Mouse (Mus musculus) lung, postnatal 10 days (tissue): ENCODE results near the gene Man2a2.

Experiments
- DNase-seq: peaks from one replicate; pipeline ENCODE4 v3.0.0; 2021

Gene Man2a2

GRCm38 (mm10) chr7:80371041-80371751, at the start of gene Man2a2:
Gene Man2a2, minus strand, starts transcription at chr7:80371375.
- DNase-seq: peak; percentile 87

- DNase-seq: no peak
Observed at GRCm38 (mm10) chr7:80420586-80420985, 49.4 kb upstream of the Man2a2 start.

GRCm38 (mm10) chr7:80419278-80419677, 48.1 kb upstream of the Man2a2 start:
- no peak for DNase-seq

- DNase-seq: no peak
Observed at GRCm38 (mm10) chr7:80418036-80418435, 46.9 kb upstream of the Man2a2 start.

- DNase-seq: no peak
Observed at GRCm38 (mm10) chr7:80417601-80418000, 46.4 kb upstream of the Man2a2 start.

- no peak for DNase-seq
Observed at GRCm38 (mm10) chr7:80416969-80417368, 45.8 kb upstream of the Man2a2 start.

- DNase-seq: no peak
Observed at GRCm38 (mm10) chr7:80414303-80414855, 43.2 kb upstream of the Man2a2 start.

GRCm38 (mm10) chr7:80413512-80414302, 42.5 kb upstream of the Man2a2 start:
- DNase-seq: no peak

- no peak for DNase-seq
Observed at GRCm38 (mm10) chr7:80412781-80413180, 41.6 kb upstream of the Man2a2 start.

- DNase-seq: no peak
Observed at GRCm38 (mm10) chr7:80412279-80412678, 41.1 kb upstream of the Man2a2 start.

- DNase-seq: no peak
Observed at GRCm38 (mm10) chr7:80410380-80410779, 39.2 kb upstream of the Man2a2 start.

- no peak for DNase-seq
Observed at GRCm38 (mm10) chr7:80407712-80408111, 36.5 kb upstream of the Man2a2 start.

- no peak for DNase-seq
Observed at GRCm38 (mm10) chr7:80406186-80406585, 35.0 kb upstream of the Man2a2 start.

- DNase-seq: no peak
Observed at GRCm38 (mm10) chr7:80405188-80405695, 34.1 kb upstream of the Man2a2 start, which contains the start of gene Furin. Gene Furin, minus strand, starts transcription at chr7:80405436.

- peak; percentile 43 for DNase-seq
Observed at GRCm38 (mm10) chr7:80404101-80404894, 33.1 kb upstream of the Man2a2 start.

- DNase-seq: peak; percentile 93
Observed at GRCm38 (mm10) chr7:80403551-80403950, 32.4 kb upstream of the Man2a2 start.

GRCm38 (mm10) chr7:80402651-80403321, 31.6 kb upstream of the Man2a2 start:
- DNase-seq: peak; percentile 77

- DNase-seq: peak; percentile 65
Observed at GRCm38 (mm10) chr7:80401860-80402641, 30.9 kb upstream of the Man2a2 start.

- peak; percentile 59 for DNase-seq
Observed at GRCm38 (mm10) chr7:80401041-80401859, 30.1 kb upstream of the Man2a2 start.

GRCm38 (mm10) chr7:80400571-80400970, 29.4 kb upstream of the Man2a2 start:
- no peak for DNase-seq
